Mouse (Mus musculus): ENCODE measurements around the gene Plcb4.

DNA sequence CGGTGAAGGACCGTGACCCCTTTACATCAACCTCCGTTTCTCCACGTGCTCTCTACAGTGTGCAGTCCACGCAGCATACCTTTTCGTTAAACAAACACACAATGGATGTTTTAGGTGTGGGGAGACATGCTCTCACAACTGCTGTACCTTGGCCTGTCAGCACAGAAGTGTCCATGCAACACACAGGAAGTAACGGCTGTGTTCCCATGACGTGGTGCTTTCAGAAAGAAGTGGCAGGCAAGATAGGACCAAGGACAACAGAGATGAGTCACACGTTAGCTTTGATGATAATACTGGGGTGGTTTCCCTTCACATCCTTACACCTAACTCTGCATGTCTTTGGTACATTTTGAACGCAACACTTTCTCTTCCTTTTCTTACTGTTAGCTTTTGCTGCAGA is 232.3 kb downstream of the Plcb4 start:
- TF ChIP-seq CTCF (IDR thresholded peaks at IDR 0.05; ENCODE audit: low read depth) (no peak), EP300 (optimal IDR thresholded peaks at IDR 0.05) (no peak)
